Mouse (Mus musculus) mature B cell (primary cell): ENCODE data around the gene Nid1.

Experiments
- in situ Hi-C: fragments of 300-500 bp; cut with MboI; formaldehyde crosslinking; loops from 2 replicates; pipeline ENCODE4 v1.14.3; 2019

Nid1 gene

GRCm38 (mm10) chr13:13546792-13547191 is 109.4 kb downstream of the Nid1 start:
- in situ Hi-C loops: no loop called here

- in situ Hi-C loops: no loop called here
These were observed 110.5 kb downstream of the Nid1 start for GRCm38 (mm10) chr13:13547889-13548288.

- in situ Hi-C loops: no loop called here
These were observed 111.3 kb downstream of the Nid1 start for GRCm38 (mm10) chr13:13548431-13549190.

- in situ Hi-C loops: no loop called here
These were observed 112.6 kb downstream of the Nid1 start for GRCm38 (mm10) chr13:13549687-13550660.

- in situ Hi-C loops: no loop called here
These were observed 114.7 kb downstream of the Nid1 start for GRCm38 (mm10) chr13:13552020-13552419.

- in situ Hi-C loops: no loop called here
These were observed 116.3 kb downstream of the Nid1 start for GRCm38 (mm10) chr13:13553660-13554059.

GRCm38 (mm10) chr13:13555196-13555595 is 117.8 kb downstream of the Nid1 start:
- in situ Hi-C loops: no loop called here

GRCm38 (mm10) chr13:13557001-13557743 is 119.8 kb downstream of the Nid1 start:
- in situ Hi-C loops: no loop called here

GRCm38 (mm10) chr13:13558251-13558650 is 120.9 kb downstream of the Nid1 start:
- in situ Hi-C loops: no loop called here

- in situ Hi-C loops: no loop called here
These were observed 121.5 kb downstream of the Nid1 start for GRCm38 (mm10) chr13:13558900-13559299.
